Mouse (Mus musculus): ENCODE measurements at regions not wholly inside any gene's neighbourhood (a gene's known extent, or its start where the extent isn't known, plus 50 kb on each side); places are given as distances from the start of the nearest gene placed in this dataset.

- no peak for TF ChIP-seq CTCF (IDR thresholded peaks at IDR 0.05; ENCODE audit: low read depth, low read length)
- TF ChIP-seq GATA1 (IDR thresholded peaks at IDR 0.05; ENCODE audit: borderline replicate concordance, low read length) = no peak
- no peak for TF ChIP-seq GATA2 (IDR thresholded peaks at IDR 0.05; ENCODE audit: borderline replicate concordance, low read depth, low read length)
Observed at GRCm38 (mm10) chr3:41366264-41366663, 189.3 kb upstream of the Jade1 start.
